Mouse (Mus musculus) adipocyte (in vitro differentiated cells): ENCODE data around the gene Aspscr1.

Source experiments
- DNase-seq: peaks from one replicate; pipeline ENCODE4 v3.0.0-alpha.2; 2016; ENCODE audit warnings: low spot score

Gene Aspscr1

DNA sequence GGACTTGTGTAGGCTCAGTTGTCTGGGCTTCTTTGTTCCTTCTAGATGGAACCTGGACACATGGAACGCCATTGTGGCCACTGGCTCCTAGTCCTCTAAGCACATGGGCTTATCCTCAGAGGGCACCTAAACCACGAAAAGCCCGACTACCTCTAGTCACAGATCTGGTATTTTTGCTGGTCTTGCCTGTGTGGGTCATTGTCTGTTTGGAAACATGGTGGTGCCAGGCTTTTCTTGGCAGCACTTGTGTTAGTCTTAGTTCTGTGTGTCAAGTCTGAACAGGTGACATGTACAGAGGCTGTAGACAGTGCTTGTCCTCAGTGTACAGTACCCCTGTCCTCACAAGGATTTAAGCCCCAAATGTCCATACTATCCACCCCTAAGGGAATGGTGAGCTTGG, 10.8 kb downstream of the Aspscr1 start:
- DNase-seq = no peak

DNA sequence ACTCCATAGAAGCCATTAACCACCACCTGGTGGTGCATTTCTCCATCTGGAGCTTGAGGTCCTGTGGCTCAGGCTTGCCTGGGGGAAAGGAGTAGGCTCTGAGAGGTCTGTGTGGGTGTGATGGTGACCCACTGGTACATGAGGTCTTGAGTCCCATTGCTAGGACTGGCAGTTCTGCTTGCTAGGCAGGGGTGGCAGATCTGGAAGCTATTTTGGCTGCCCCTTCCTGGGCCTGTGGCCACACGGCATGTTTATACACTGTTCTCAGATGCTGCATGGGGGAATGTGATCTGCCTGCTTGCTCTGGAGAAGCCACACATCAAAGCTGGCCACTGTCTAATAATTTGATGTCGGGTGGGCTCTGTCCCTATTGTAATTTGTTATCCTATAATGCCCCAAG, 11.3 kb downstream of the Aspscr1 start:
- DNase-seq = no peak

DNA sequence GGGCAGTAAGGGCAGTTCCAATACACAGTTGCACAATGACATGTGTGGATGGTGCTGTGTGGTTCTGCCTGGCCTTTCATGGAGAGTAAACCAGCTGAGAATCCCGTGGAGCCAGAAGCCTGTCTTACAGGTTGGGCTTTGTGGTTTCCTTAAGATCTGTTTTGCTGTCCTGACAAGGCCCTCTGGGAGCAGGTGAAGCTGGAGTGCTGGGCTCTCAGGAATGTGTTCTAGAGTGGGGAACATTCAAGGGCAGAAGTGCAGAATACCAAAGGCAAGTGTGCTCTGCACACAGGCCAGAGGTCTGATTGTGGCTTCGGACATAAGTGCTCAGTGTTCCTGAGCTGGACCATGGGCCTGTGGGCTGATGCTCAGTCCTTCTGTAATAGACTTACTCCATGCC, 11.9 kb downstream of the Aspscr1 start:
- no peak for DNase-seq

- no peak for DNase-seq
Observed at GRCm38 (mm10) chr11:120686650-120687272, 14.0 kb downstream of the Aspscr1 start.

- no peak for DNase-seq
Observed at GRCm38 (mm10) chr11:120689365-120689764, 16.6 kb downstream of the Aspscr1 start.

DNA sequence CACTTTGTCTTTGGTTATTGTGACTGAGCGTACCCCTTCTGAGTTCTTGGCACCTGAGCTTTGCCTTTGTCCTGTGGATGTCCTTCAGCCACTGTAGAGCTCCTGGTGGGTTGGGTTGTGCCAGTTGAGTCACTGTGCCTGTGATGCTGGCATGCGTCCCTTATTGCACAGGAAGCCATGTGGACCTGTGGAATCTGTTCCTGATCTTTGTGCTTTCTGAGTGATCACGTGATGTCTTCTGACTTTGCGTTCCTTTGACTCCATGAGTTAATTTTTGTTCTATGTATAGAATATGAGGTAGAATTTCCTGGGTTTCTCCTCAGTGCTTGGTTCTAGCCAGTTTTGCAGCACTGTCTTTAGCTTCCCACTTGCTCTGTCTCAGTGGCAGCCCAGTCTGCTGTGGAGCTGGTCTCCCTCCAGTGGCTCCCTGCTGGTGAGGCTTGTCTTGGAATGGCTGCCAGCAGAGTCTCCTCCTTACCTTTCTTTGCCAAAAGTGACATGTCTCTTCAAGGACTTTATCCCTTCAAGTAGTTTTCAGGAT, 19.8 kb downstream of the Aspscr1 start:
- DNase-seq = peak; percentile 39

DNA sequence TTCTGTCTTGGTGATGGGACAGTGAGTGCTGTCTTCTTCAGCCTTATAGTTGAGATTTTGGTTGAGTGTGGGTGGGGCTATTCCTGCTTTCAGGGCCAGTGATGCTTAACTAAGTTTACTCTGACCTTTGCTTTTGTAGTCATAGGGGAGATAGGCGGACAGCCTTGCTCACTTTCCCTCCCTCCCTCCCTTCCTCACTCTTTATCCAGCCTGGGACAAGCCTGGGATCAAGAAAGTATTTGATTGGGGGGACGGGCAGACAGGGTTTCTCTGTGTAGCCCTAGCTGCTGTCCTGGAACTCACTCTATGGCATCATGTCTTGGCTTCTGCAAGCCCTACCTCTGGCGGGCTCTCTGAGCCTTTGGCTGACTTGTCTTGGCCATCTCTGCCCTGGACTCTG, 20.7 kb downstream of the Aspscr1 start:
- DNase-seq = no peak

DNA sequence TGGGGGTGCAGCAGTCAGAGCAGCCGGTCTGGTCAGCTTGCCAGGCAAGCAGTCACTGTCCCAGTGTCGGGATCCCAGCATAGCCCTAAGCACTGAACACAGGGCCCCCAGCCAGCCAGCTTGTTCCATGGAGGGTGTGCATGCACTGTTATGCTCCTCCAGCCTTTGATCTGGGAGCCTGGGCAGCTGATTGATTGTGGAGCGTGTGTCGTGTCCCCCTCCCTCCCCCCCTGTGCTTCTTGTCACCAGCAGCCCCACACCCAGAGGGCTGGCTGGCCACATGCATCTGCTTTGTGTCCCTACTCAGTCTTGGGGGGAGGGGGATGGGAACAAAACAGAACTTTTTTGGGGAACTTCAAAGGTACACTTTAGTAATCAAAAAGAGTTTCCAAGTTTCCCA, 22.4 kb downstream of the Aspscr1 start:
- no peak for DNase-seq

GRCm38 (mm10) chr11:120695641-120696040, 22.9 kb downstream of the Aspscr1 start:
- DNase-seq = no peak

GRCm38 (mm10) chr11:120696568-120696967, 23.8 kb downstream of the Aspscr1 start:
- DNase-seq = no peak

GRCm38 (mm10) chr11:120697741-120698140, 25.0 kb downstream of the Aspscr1 start:
- DNase-seq = peak; percentile 75

GRCm38 (mm10) chr11:120703696-120704454, 31.1 kb downstream of the Aspscr1 start:
- no peak for DNase-seq

DNA sequence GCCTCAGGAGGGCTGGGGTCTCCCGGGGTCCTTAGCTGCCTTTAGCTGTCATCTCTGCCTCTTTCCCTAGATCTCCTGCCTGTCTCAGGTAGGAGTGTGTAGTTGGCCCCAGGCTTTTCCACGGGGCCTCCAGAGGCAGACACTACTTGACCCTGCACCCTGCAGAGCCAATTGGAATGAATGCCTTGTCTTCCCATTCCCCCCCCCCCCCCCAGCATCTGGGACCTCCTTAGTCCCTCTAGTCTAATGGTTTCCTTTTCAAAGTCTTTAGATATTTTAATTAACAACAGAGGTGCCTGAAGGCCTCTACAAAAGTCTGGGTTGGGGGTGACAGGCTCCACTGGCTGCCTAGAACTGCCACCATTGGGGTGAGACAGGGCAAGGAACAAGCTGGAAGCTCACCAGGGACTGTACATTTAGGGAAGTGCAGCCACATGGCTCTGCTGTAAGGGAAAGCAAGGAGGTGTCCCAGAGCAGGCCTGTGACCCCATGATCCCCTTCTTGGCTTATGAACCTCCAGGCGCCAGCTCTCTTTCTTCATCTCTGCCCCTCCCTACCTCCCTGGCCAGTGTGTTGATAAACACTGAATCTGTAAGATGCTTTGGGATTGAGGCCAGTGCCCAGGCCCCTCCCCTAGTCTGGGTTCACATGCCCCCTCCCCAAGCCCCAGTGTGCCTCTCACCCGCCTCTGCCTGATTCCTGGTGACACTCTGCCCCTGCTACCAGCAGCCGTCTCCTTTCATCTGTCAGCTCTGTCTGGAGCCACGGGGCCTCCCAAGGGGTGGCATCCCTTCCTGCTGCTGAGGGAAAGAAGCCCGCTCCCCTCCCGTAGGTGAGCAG, 31.9 kb downstream of the Aspscr1 start:
- no peak for DNase-seq

- no peak for DNase-seq
Observed at GRCm38 (mm10) chr11:120706120-120706519, 33.3 kb downstream of the Aspscr1 start.

GRCm38 (mm10) chr11:120707225-120707624, 34.5 kb downstream of the Aspscr1 start:
- DNase-seq = no peak

GRCm38 (mm10) chr11:120707969-120708368, 35.2 kb downstream of the Aspscr1 start:
- no peak for DNase-seq

- DNase-seq = no peak
Observed at GRCm38 (mm10) chr11:120709551-120709950, 36.8 kb downstream of the Aspscr1 start.

- no peak for DNase-seq
Observed at GRCm38 (mm10) chr11:120710672-120711071, 37.9 kb downstream of the Aspscr1 start.

DNA sequence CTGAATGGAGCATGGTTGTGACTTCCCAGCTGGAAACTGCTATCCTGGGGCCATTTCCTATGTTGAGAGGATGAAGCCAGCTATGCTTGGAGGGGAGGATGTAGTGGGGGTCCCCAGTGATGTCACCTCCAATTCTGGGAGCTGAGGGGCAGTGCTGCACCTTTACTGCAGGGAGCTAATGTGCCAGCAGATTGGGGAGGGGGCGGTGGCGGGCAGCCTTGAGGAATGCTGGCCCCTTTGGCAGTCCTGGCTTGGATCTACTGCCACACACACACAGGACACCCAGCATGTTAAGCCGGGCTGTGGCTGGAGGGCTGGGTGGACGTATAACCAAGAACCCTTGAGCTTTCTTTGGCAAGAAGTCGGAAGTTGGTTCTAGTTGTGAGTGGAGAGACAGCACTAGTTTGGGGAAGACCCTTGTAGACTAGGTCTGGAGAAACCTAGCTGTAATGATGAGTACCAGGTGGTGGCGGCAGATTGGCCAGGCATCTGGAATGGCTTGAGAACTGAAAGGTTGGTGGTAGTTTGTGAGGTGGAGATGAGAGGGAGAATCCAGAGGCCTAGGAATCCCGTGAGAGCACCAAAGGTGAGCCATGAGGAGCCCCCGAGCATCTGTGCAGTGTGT, 39.3 kb downstream of the Aspscr1 start:
- no peak for DNase-seq

DNA sequence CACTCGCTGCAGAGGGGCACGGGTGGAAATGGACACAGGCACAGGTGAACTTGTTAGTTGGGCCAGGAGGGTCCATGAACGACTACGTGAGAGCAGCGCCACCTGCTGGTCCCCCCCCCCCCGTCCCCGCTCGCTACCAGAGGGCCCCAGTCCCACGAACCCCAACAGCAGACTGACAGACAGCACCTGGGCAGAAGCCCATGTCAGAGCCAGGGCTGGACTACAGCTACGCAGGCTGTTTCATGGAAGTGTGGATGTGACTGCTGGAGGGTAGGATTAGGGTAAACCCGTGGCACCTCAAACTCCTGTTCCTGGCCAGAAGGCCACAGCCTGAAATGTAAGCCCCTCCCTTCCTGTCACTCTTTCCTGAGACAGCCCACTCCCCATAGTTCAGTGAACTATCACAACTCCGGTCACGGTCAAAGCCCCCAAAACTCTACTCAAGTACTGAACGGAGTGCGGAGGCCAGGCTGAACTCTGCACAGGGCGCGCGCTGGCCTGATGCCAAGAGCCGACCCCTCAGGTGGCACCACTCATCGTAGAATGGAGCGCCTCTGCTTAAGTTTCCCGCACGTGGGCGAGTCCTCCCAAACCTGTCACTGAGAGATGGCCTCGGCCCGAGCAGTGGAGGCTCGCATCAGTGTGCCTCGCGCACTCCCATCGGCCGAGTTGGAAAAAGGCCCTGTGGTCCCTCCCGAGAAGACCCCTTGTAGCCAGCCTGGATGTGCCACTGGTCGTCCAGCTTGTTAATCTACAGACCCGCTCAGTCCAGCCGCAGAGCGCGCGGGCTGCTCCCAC, 40.2 kb downstream of the Aspscr1 start:
- DNase-seq = peak; percentile 61
